ENCODE assay signal across 11 mouse cellular contexts in genomic region chr6:119329936-119330335, GRCm38 (mm10). TPM values are rescaled to one million over a fixed set of nuclear protein-coding genes. Genes with fewer than 3 reads are reported as not detected.
A peak's percentile ranks its signal among the peaks of the same experiment; 100 is the strongest.
DNase-seq lines count a peak whose midpoint lies in the region; ATAC-seq and TF ChIP-seq lines count a peak whose summit lies in the region.
"Had no signal": no experiment of that assay in that cellular context is flagged by ENCODE, and none has a peak within 500 bp of the region (broad histone marks: within the 10 kb centered on the region; RNA-seq: fewer than 3 reads in every experiment).

No protein-coding gene starts in this region.

- WGBS in heart, embryonic 14.5 days: 9% methylated on average over 6 of the region's 6 CpGs
- WGBS in embryonic facial prominence, embryonic 15.5 days: 16% methylated on average over 6 of the region's 6 CpGs
- WGBS in limb, embryonic 10.5 days: 15% methylated on average over 6 of the region's 6 CpGs

- H3K27me3 ChIP-seq in heart, embryonic 14.5 days (ENCODE audit: control insufficient read depth, insufficient read depth, low read length): peaks cover 72% of the 10 kb centered on the region
- peaks cover 78% of the 10 kb centered on the region for H3K27me3 ChIP-seq in E14TG2a.4 (ENCODE audit: insufficient read depth, low read length)
- H3K27me3 ChIP-seq in embryonic facial prominence, embryonic 15.5 days: peaks cover 53% of the 10 kb centered on the region
- peaks cover 83% of the 10 kb centered on the region for H3K27me3 ChIP-seq in limb, embryonic 10.5 days (ENCODE audit: low read depth, poor library complexity, severe bottlenecking)

- no peak overlapping the region for H3K9ac ChIP-seq in heart, embryonic 14.5 days (ENCODE audit: low read length)
- no peak overlapping the region for H3K9ac ChIP-seq in embryonic facial prominence, embryonic 15.5 days
- H3K9ac ChIP-seq: liver, postnatal 0 days had no signal

- no peak for ATAC-seq in heart, embryonic 14.5 days (ENCODE audit: insufficient number of reproducible peaks, insufficient read depth, low FRiP score, low read depth)
- no peak for ATAC-seq in embryonic facial prominence, embryonic 15.5 days (ENCODE audit: insufficient number of reproducible peaks, low FRiP score, low TSS enrichment, low read depth)
- ATAC-seq: liver, postnatal 0 days had no signal

- H3K4me1 ChIP-seq in heart, embryonic 14.5 days (ENCODE audit: control insufficient read depth in 2 of 2, insufficient read depth in 2 of 2, low read length in 2 of 2): peaks cover 7 to 17% of the 10 kb centered on the region in 2 experiments; a peak in 3 of 4 replicates
- peaks cover 82% of the 10 kb centered on the region for H3K4me1 ChIP-seq in E14TG2a.4 (replicated peaks; ENCODE audit: low read depth, low read length)
- peaks cover 21% of the 10 kb centered on the region for H3K4me1 ChIP-seq in embryonic facial prominence, embryonic 15.5 days
- peaks cover 60% of the 10 kb centered on the region for H3K4me1 ChIP-seq in limb, embryonic 10.5 days

- 0 out of 4 replicates have a peak overlapping the region, but pooled peaks of 1 of the 2 experiments have one; percentile 33 for H3K4me3 ChIP-seq in heart, embryonic 14.5 days (ENCODE audit: control insufficient read depth in 1 of 2, insufficient read depth in 1 of 2, low read depth in 1 of 2, low read length in 2 of 2)
- peak overlapping the region; percentile 79 for H3K4me3 ChIP-seq in E14TG2a.4 (replicated peaks; ENCODE audit: low read length)
- H3K4me3 ChIP-seq in embryonic facial prominence, embryonic 15.5 days (replicated peaks): no peak overlapping the region
- peak overlapping the region; percentile 46 for H3K4me3 ChIP-seq in limb, embryonic 10.5 days

- TF ChIP-seq CTCF in E14TG2a.4 (conservative IDR thresholded peaks at IDR 0.05; ENCODE audit: low read length): no peak

- no peak overlapping the region for H3K27ac ChIP-seq in heart, embryonic 14.5 days (replicated peaks in 1 of 2; ENCODE audit: control insufficient read depth in 1 of 2, insufficient read depth in 1 of 2, low read depth in 2 of 2, low read length in 2 of 2)
- no peak overlapping the region for H3K27ac ChIP-seq in embryonic facial prominence, embryonic 15.5 days (replicated peaks)
- no peak overlapping the region for H3K27ac ChIP-seq in limb, embryonic 10.5 days

- peak overlapping the region; percentile 63 for H3K4me2 ChIP-seq in heart, embryonic 14.5 days (ENCODE audit: low read length)
- peak overlapping the region; percentile 52 for H3K4me2 ChIP-seq in embryonic facial prominence, embryonic 15.5 days (replicated peaks)

- DNase-seq in heart, postnatal 36 days: no peak
- DNase-seq in limb, embryonic 10.5 days (ENCODE audit: low spot score): no peak
- DNase-seq in thymus, postnatal 10 days (ENCODE audit: low spot score in 2 of 2): no peak
- DNase-seq in ovary, adult 18-20 months (ENCODE audit: low spot score): no peak
- DNase-seq in urinary bladder, adult 2 months (ENCODE audit: low spot score): no peak
- DNase-seq: liver, postnatal 0 days; spleen, adult 18-20 months had no signal

- no peaks in the 10 kb centered on the region for H3K36me3 ChIP-seq in heart, embryonic 14.5 days (ENCODE audit: control insufficient read depth, insufficient read depth, low read length)
- H3K36me3 ChIP-seq in E14TG2a.4 (ENCODE audit: insufficient read depth, low read length): no peaks in the 10 kb centered on the region
- no peaks in the 10 kb centered on the region for H3K36me3 ChIP-seq in embryonic facial prominence, embryonic 15.5 days
- no peaks in the 10 kb centered on the region for H3K36me3 ChIP-seq in limb, embryonic 10.5 days
- H3K36me3 ChIP-seq: G1E had no signal

- intact Hi-C loops in heart, postnatal 36 days (cut with DNase I): no loop called here

- no peaks in the 10 kb centered on the region for H3K9me3 ChIP-seq in heart, embryonic 14.5 days (ENCODE audit: control insufficient read depth, low read length)
- no peaks in the 10 kb centered on the region for H3K9me3 ChIP-seq in E14TG2a.4 (ENCODE audit: low read length)
- H3K9me3 ChIP-seq in embryonic facial prominence, embryonic 15.5 days (replicated peaks): no peaks in the 10 kb centered on the region
- no peaks in the 10 kb centered on the region for H3K9me3 ChIP-seq in limb, embryonic 10.5 days (replicated peaks)
- H3K9me3 ChIP-seq: G1E had no signal

RNA-seq across cellular contexts. Expression of gene Lrtm2, which starts 0.6 kb away (rescaled TPM):
- 0.05 TPM in 1 of 2 replicates, not detected in the other for polyA plus RNA-seq in heart, embryonic 14.5 days (2014; fragmentation: Nextera tagmentation; extraction: Ambion mirVana)
- total RNA-seq in heart, postnatal 36 days (2021): under 1 TPM; 0.08 to 0.25 TPM
- polyA plus RNA-seq in embryonic facial prominence, embryonic 15.5 days (2015; fragmentation: Nextera tagmentation; extraction: Ambion mirVana): 0.13 and 0.17 TPM in 2 replicates
- not detected in 2 replicates for polyA plus RNA-seq in limb, embryonic 10.5 days (2016; fragmentation: Nextera tagmentation; extraction: Ambion mirVana)
- polyA plus RNA-seq in urinary bladder, adult 2 months (2012; rRNA removed): 0.06 and 0.10 TPM in 2 replicates
- polyA plus RNA-seq: G1E; liver, postnatal 0 days had no signal
